In genomic region chr1:192086279-192087037, GRCm38 (mm10) we compare ENCODE assay signal across 15 mouse cellular contexts. TPM values are rescaled to one million over a fixed set of nuclear protein-coding genes. Genes with fewer than 3 reads are reported as not detected.
DNase-seq lines count a peak whose midpoint lies in the region; ATAC-seq and TF ChIP-seq lines count a peak whose summit lies in the region.
"Had no signal": no experiment of that assay in that cellular context is flagged by ENCODE, and none has a peak within 500 bp of the region (broad histone marks: within the 10 kb centered on the region; RNA-seq: fewer than 3 reads in every experiment).

No protein-coding gene starts in this region.

- TF ChIP-seq EP300 in stomach, postnatal 0 days (optimal IDR thresholded peaks at IDR 0.05): no peak

- H3K9me3 ChIP-seq in kidney, embryonic 16.5 days (ENCODE audit: low read length): peaks cover 6% of the 10 kb centered on the region
- no peaks in the 10 kb centered on the region; the same call in 1 of the 2 replicates for H3K9me3 ChIP-seq in stomach, postnatal 0 days (ENCODE audit: control insufficient read depth, low read length)
- no peaks in the 10 kb centered on the region for H3K9me3 ChIP-seq in forebrain, embryonic 15.5 days
- no peaks in the 10 kb centered on the region for H3K9me3 ChIP-seq in midbrain, postnatal 0 days (ENCODE audit: low read length)

- H3K4me2 ChIP-seq in kidney, embryonic 16.5 days (replicated peaks; ENCODE audit: low read depth, low read length): no peak overlapping the region
- no peak overlapping the region for H3K4me2 ChIP-seq in stomach, postnatal 0 days (replicated peaks; ENCODE audit: low read depth)
- no peak overlapping the region for H3K4me2 ChIP-seq in forebrain, embryonic 15.5 days (replicated peaks)
- no peak overlapping the region for H3K4me2 ChIP-seq in midbrain, postnatal 0 days (ENCODE audit: low read depth, low read length, poor library complexity, severe bottlenecking)

- 75% methylated on average over 12 of the region's 12 CpGs for WGBS in kidney, embryonic 16.5 days
- 70% methylated on average over 12 of the region's 12 CpGs for WGBS in stomach, postnatal 0 days
- 87% methylated on average over 12 of the region's 12 CpGs for WGBS in forebrain, embryonic 15.5 days
- WGBS in midbrain, postnatal 0 days: 85% methylated on average over 12 of the region's 12 CpGs

- peaks cover 22% of the 10 kb centered on the region for H3K4me1 ChIP-seq in kidney, embryonic 16.5 days (ENCODE audit: insufficient read depth, low read length)
- H3K4me1 ChIP-seq in stomach, postnatal 0 days (replicated peaks; ENCODE audit: control insufficient read depth, insufficient read depth): 0 out of 2 replicates have a peak, but pooled peaks cover 3% of the 10 kb centered on the region
- no peaks in the 10 kb centered on the region for H3K4me1 ChIP-seq in forebrain, embryonic 15.5 days
- no peaks in the 10 kb centered on the region for H3K4me1 ChIP-seq in midbrain, postnatal 0 days (ENCODE audit: insufficient read depth, low read length)

- no peak overlapping the region for H3K9ac ChIP-seq in kidney, embryonic 16.5 days (replicated peaks; ENCODE audit: low read length)
- no peak overlapping the region for H3K9ac ChIP-seq in stomach, postnatal 0 days (ENCODE audit: low read length)
- no peak overlapping the region for H3K9ac ChIP-seq in forebrain, embryonic 15.5 days (replicated peaks)
- H3K9ac ChIP-seq in midbrain, postnatal 0 days (replicated peaks; ENCODE audit: low read length, poor library complexity, severe bottlenecking): no peak overlapping the region

- TF ChIP-seq CTCF in stomach, postnatal 0 days (IDR thresholded peaks at IDR 0.05; ENCODE audit: low read depth): no peak
- TF ChIP-seq CTCF in midbrain, postnatal 0 days (IDR thresholded peaks at IDR 0.05): no peak

- no peak overlapping the region for H3K4me3 ChIP-seq in kidney, embryonic 16.5 days (ENCODE audit: low read length)
- no peak overlapping the region for H3K4me3 ChIP-seq in stomach, postnatal 0 days (ENCODE audit: low read depth, low read length)
- H3K4me3 ChIP-seq in forebrain, embryonic 15.5 days: no peak overlapping the region
- H3K4me3 ChIP-seq in midbrain, postnatal 0 days (ENCODE audit: low read depth, low read length): no peak overlapping the region
- H3K4me3 ChIP-seq: layer of hippocampus, adult 2 months had no signal

- no peak for DNase-seq in kidney, adult 18-20 months
- peak; percentile 73 for DNase-seq in CD4-positive helper T cell, adult 2 months (ENCODE audit: low read depth, low spot score)
- DNase-seq in stomach, postnatal 0 days (ENCODE audit: low spot score): no peak
- DNase-seq in midbrain, postnatal 0 days (ENCODE audit: low spot score): no peak
- DNase-seq in cerebellum, adult 11-12 months: no peak
- DNase-seq: adrenal gland, postnatal 10 days; heart, postnatal 14 days; right cerebral cortex, postnatal 25 days had no signal

- no peaks in the 10 kb centered on the region for H3K27me3 ChIP-seq in kidney, embryonic 16.5 days (ENCODE audit: insufficient read depth, low read length)
- no peaks in the 10 kb centered on the region for H3K27me3 ChIP-seq in stomach, postnatal 0 days (ENCODE audit: control insufficient read depth, insufficient read depth, low read length)
- H3K27me3 ChIP-seq in forebrain, embryonic 15.5 days: 0 out of 2 replicates have a peak, but pooled peaks cover 9% of the 10 kb centered on the region
- peaks cover 15% of the 10 kb centered on the region for H3K27me3 ChIP-seq in midbrain, postnatal 0 days (ENCODE audit: insufficient read depth, low read length)

- peak; percentile 35; the same call in 1 of the 2 replicates for ATAC-seq in kidney, embryonic 16.5 days (ENCODE audit: low FRiP score, low TSS enrichment)
- ATAC-seq in inflammation-experienced regulatory T-cells, adult 6 months: peak; percentile 72
- ATAC-seq in stomach, postnatal 0 days (ENCODE audit: low FRiP score, low TSS enrichment): peak; percentile 77
- ATAC-seq in forebrain, embryonic 15.5 days (replicated peaks): no peak
- no peak for ATAC-seq in midbrain, postnatal 0 days (ENCODE audit: low FRiP score)
- ATAC-seq: forebrain, embryonic 16.5 days; hindbrain, postnatal 0 days had no signal

- peak overlapping the region; percentile 43 for H3K27ac ChIP-seq in kidney, embryonic 16.5 days (ENCODE audit: low read length)
- peak overlapping the region; percentile 74 for H3K27ac ChIP-seq in stomach, postnatal 0 days (replicated peaks)
- H3K27ac ChIP-seq in forebrain, embryonic 15.5 days (replicated peaks): no peak overlapping the region
- H3K27ac ChIP-seq in midbrain, postnatal 0 days (ENCODE audit: low read depth, low read length): no peak overlapping the region
- H3K27ac ChIP-seq: hindbrain, postnatal 0 days; layer of hippocampus, adult 2 months; macrophage had no signal

- peaks cover 8% of the 10 kb centered on the region for H3K36me3 ChIP-seq in kidney, embryonic 16.5 days (ENCODE audit: insufficient read depth, low read length)
- H3K36me3 ChIP-seq in stomach, postnatal 0 days (ENCODE audit: control insufficient read depth, insufficient read depth, low read length): peaks cover under 1% of the 10 kb centered on the region; the same call in 1 of the 2 replicates
- H3K36me3 ChIP-seq in forebrain, embryonic 15.5 days: no peaks in the 10 kb centered on the region
- H3K36me3 ChIP-seq in midbrain, postnatal 0 days (ENCODE audit: insufficient read depth, low read length): no peaks in the 10 kb centered on the region

RNA-seq across cellular contexts. Expression of gene Traf5, which starts 5.9 kb away (rescaled TPM):
- 23.6 and 25.2 TPM in 2 replicates for polyA plus RNA-seq in kidney, embryonic 16.5 days (2015; fragmentation: Nextera tagmentation; extraction: Ambion mirVana)
- polyA plus RNA-seq in inflammation-experienced regulatory T-cells, adult 6 months (2017; shearing (Covaris generic)): 10 to 100 TPM; 51.7 to 69.8 (median 67.4) TPM
- 16.6 and 17.7 TPM in 2 replicates for polyA plus RNA-seq in stomach, postnatal 0 days (2015; fragmentation: Nextera tagmentation; extraction: Ambion mirVana)
- polyA plus RNA-seq in forebrain, embryonic 15.5 days (2015; fragmentation: Nextera tagmentation; extraction: Ambion mirVana): 2.4 and 3.1 TPM in 2 replicates
- total RNA-seq in midbrain, postnatal 0 days (2014; rRNA removed): 0.94 and 2.0 TPM in 2 replicates
- 1.6 and 2.1 TPM in 2 replicates for polyA plus RNA-seq in midbrain, postnatal 0 days (2015; fragmentation: Nextera tagmentation; extraction: Ambion mirVana)

RNA-seq across cellular contexts. Expression of gene Rcor3, which starts 51.4 kb away (rescaled TPM):
- 26.3 and 27.1 TPM in 2 replicates for polyA plus RNA-seq in kidney, embryonic 16.5 days (2015; fragmentation: Nextera tagmentation; extraction: Ambion mirVana)
- 10 to 100 TPM; 10.9 to 19.9 (median 14.6) TPM for polyA plus RNA-seq in inflammation-experienced regulatory T-cells, adult 6 months (2017; shearing (Covaris generic))
- 16.5 and 16.9 TPM in 2 replicates for polyA plus RNA-seq in stomach, postnatal 0 days (2015; fragmentation: Nextera tagmentation; extraction: Ambion mirVana)
- 23.8 and 24.8 TPM in 2 replicates for polyA plus RNA-seq in forebrain, embryonic 15.5 days (2015; fragmentation: Nextera tagmentation; extraction: Ambion mirVana)
- total RNA-seq in midbrain, postnatal 0 days (2014; rRNA removed): 35.1 and 47.7 TPM in 2 replicates
- polyA plus RNA-seq in midbrain, postnatal 0 days (2015; fragmentation: Nextera tagmentation; extraction: Ambion mirVana): 54.7 and 56.1 TPM in 2 replicates

Comparison
In these comparisons a context has a peak if more than half of its experiments do, and no peak if none do; other contexts are left out.
1. ATAC-seq: peak in kidney, embryonic 16.5 days (single experiment), inflammation-experienced regulatory T-cells, adult 6 months (single experiment) and stomach, postnatal 0 days (single experiment); none in forebrain, embryonic 15.5 days (single experiment) and midbrain, postnatal 0 days (single experiment).
2. H3K27ac ChIP-seq: peak in kidney, embryonic 16.5 days (single experiment) and stomach, postnatal 0 days (single experiment); none in forebrain, embryonic 15.5 days (single experiment) and midbrain, postnatal 0 days (single experiment).